8 mouse cellular contexts compared by ENCODE assay signal in the genomic region with DNA sequence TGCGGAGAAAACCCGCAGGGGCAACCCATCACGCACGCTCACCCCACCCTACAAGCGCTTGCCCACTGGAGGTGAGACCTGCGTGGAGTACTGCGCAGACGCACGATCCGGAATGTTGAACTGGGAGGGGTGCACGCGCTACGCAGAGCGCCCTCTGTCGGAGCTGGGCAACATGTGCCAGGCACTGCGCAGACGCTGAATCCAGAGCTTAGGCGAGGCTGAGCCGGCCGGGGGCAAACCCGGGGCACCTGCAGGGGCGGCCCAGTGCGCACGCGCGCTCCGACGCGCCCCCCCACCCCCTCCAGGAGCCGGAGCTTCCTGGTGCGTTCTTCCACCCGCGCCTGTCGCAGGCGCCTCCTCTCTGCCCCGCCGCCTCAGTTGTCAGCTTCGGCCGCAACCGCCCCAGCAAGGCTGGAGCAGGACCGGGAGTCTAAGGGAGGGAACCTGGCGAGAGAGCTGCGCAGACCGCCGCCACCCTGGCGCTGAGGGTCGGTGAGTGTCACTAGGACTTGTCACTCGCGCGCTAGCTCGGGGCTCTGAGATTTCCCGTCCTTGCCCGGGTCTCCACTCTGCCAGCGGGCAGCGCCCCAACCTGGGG. TPM values are rescaled to one million over a fixed set of nuclear protein-coding genes. Genes with fewer than 3 reads are reported as not detected.
A peak's percentile ranks its signal among the peaks of the same experiment; 100 is the strongest.
DNase-seq lines count a peak whose midpoint lies in the region; ATAC-seq and TF ChIP-seq lines count a peak whose summit lies in the region.

A gene (plus strand): TSS at position 191 of the 598 bp plus-strand sequence.

- dilution Hi-C loops in CH12.LX (cut with MboI; ENCODE audit: extremely low pct_ligation_motif_present, extremely low pct_unique_long_range_greater_than_20kb, low sequenced_read_pairs), result no loop called here

- DNase-seq in CH12.LX (ENCODE audit: extremely low read depth), result peak; percentile 94
- DNase-seq in c-Kit-positive CD71-positive TER-119-positive erythroid progenitor cells, embryonic 14.5 days (ENCODE audit: low spot score), result peak; percentile 93
- peak; percentile 94 to 95 for DNase-seq in heart, postnatal 10 days
- peak; percentile 86 for DNase-seq in large intestine, adult 2 months (ENCODE audit: low read depth, low spot score)
- DNase-seq in liver, postnatal 0 days, result peak; percentile 96
- peak; percentile 93 for DNase-seq in testis, postnatal 10 days (ENCODE audit: low spot score)

- peak; percentile 38 to 91 for TF ChIP-seq CTCF in CH12.LX (conservative IDR thresholded peaks at IDR 0.05 in 1 of 2, IDR thresholded peaks at IDR 0.05 in 1 of 2; ENCODE audit: low read depth in 2 of 2, low read length in 2 of 2)
- TF ChIP-seq CTCF in liver, postnatal 0 days (IDR thresholded peaks at IDR 0.05; ENCODE audit: low read depth), result peak; percentile 99

- H3K9me3 ChIP-seq in CH12.LX (replicated peaks; ENCODE audit: low read length), result no peaks in the 10 kb centered on the region
- H3K9me3 ChIP-seq in forebrain, embryonic 13.5 days (replicated peaks), result no peaks in the 10 kb centered on the region
- H3K9me3 ChIP-seq in liver, postnatal 0 days (ENCODE audit: low read length), result no peaks in the 10 kb centered on the region
- H3K9me3 ChIP-seq in neural tube, embryonic 14.5 days (ENCODE audit: control insufficient read depth, low read length), result no peaks in the 10 kb centered on the region

- H3K27ac ChIP-seq in CH12.LX (ENCODE audit: insufficient read depth, low read depth), result no peak within 1 kb of the TSS
- no peak within 1 kb of the TSS; the same call in 1 of the 2 replicates for H3K27ac ChIP-seq in forebrain, embryonic 13.5 days
- peak within 1 kb of the TSS; percentile 85 for H3K27ac ChIP-seq in liver, postnatal 0 days (ENCODE audit: low read depth)
- H3K27ac ChIP-seq in neural tube, embryonic 14.5 days (ENCODE audit: low read depth, low read length), result peak within 1 kb of the TSS; percentile 70; the same call in 1 of the 2 replicates

- intact Hi-C loops in heart, postnatal 10 days (cut with DNase I), result loop anchor here (5.0 kb wide), 1 partner anchor 180 kb away; no protein-coding TSS in a partner anchor

- peak within 1 kb of the TSS; percentile 72 to 84 (median 73) for H3K4me3 ChIP-seq in CH12.LX (replicated peaks in 1 of 3; ENCODE audit: low read depth in 2 of 3, low read length in 2 of 3, poor library complexity in 1 of 3)
- H3K4me3 ChIP-seq in forebrain, embryonic 13.5 days, result peak within 1 kb of the TSS; percentile 57
- peak within 1 kb of the TSS; percentile 88 for H3K4me3 ChIP-seq in liver, postnatal 0 days (ENCODE audit: low read depth, low read length)
- H3K4me3 ChIP-seq in neural tube, embryonic 14.5 days (ENCODE audit: low read depth, low read length), result peak within 1 kb of the TSS; percentile 70

- peak within 1 kb of the TSS; percentile 68; the same call in 1 of the 2 replicates for H3K9ac ChIP-seq in CH12.LX (ENCODE audit: insufficient read depth, low read depth)
- H3K9ac ChIP-seq in forebrain, embryonic 13.5 days, result peak within 1 kb of the TSS; percentile 80
- peak within 1 kb of the TSS; percentile 92 for H3K9ac ChIP-seq in liver, postnatal 0 days (replicated peaks)
- peak within 1 kb of the TSS; percentile 78 for H3K9ac ChIP-seq in neural tube, embryonic 14.5 days (replicated peaks; ENCODE audit: low read depth, low read length)

- peak within 1 kb of the TSS; percentile 76 for H3K4me2 ChIP-seq in CH12.LX (ENCODE audit: insufficient read depth, low read depth, poor library complexity, severe bottlenecking)
- peak within 1 kb of the TSS; percentile 90 for H3K4me2 ChIP-seq in forebrain, embryonic 13.5 days
- H3K4me2 ChIP-seq in liver, postnatal 0 days (ENCODE audit: low read depth, low read length), result peak within 1 kb of the TSS; percentile 95
- peak within 1 kb of the TSS; percentile 80 for H3K4me2 ChIP-seq in neural tube, embryonic 14.5 days (ENCODE audit: low read depth, low read length)

- TF ChIP-seq EP300 in CH12.LX (IDR thresholded peaks at IDR 0.05; ENCODE audit: low read length), result no peak
- TF ChIP-seq EP300 in liver, postnatal 0 days (IDR thresholded peaks at IDR 0.05; ENCODE audit: low read depth), result no peak

- under 1% methylated on average over 53 of the region's 55 CpGs for WGBS in forebrain, embryonic 13.5 days
- WGBS in large intestine, adult 2 months, result under 1% methylated on average over 55 of the region's 55 CpGs
- WGBS in liver, postnatal 0 days (ENCODE audit: insufficient replicate concordance), result under 1% methylated on average over 34 of the region's 55 CpGs
- WGBS in neural tube, embryonic 14.5 days, result under 1% methylated on average over 49 of the region's 55 CpGs

- H3K79me2 ChIP-seq in CH12.LX (replicated peaks; ENCODE audit: control insufficient read depth, extremely low read depth, insufficient read depth, poor library complexity, severe bottlenecking), result no peaks in the 10 kb centered on the region

- H3K4me1 ChIP-seq in CH12.LX (ENCODE audit: control insufficient read depth in 1 of 2, insufficient read depth in 2 of 2), result peaks cover 4 to 45% of the 10 kb centered on the region in 2 experiments; a peak in 3 of 4 replicates
- H3K4me1 ChIP-seq in forebrain, embryonic 13.5 days, result peaks cover 25% of the 10 kb centered on the region
- peaks cover 48% of the 10 kb centered on the region for H3K4me1 ChIP-seq in liver, postnatal 0 days (ENCODE audit: insufficient read depth)
- peaks cover 17% of the 10 kb centered on the region for H3K4me1 ChIP-seq in neural tube, embryonic 14.5 days (ENCODE audit: control insufficient read depth, insufficient read depth, low read length)

- ATAC-seq in forebrain, embryonic 13.5 days, result peak; percentile 98
- ATAC-seq in liver, postnatal 0 days, result peak; percentile 90
- ATAC-seq in neural tube, embryonic 14.5 days (ENCODE audit: low read depth), result peak; percentile 98

- peak; percentile 38 for TF ChIP-seq RAD21 in CH12.LX (IDR thresholded peaks at IDR 0.05; ENCODE audit: low read depth, low read length)

- peak; percentile 66 for TF ChIP-seq POLR2A in CH12.LX (IDR thresholded peaks at IDR 0.05; ENCODE audit: low read depth, low read length)

- peaks cover 9% of the 10 kb centered on the region for H3K27me3 ChIP-seq in CH12.LX (replicated peaks)
- H3K27me3 ChIP-seq in forebrain, embryonic 13.5 days, result peaks cover 19% of the 10 kb centered on the region
- H3K27me3 ChIP-seq in liver, postnatal 0 days (ENCODE audit: insufficient read depth, low read length), result peaks cover 10% of the 10 kb centered on the region
- H3K27me3 ChIP-seq in neural tube, embryonic 14.5 days (ENCODE audit: control insufficient read depth, insufficient read depth, low read length), result peaks cover 3% of the 10 kb centered on the region; the same call in 1 of the 2 replicates

- in situ Hi-C loops in CH12.LX (cut with MboI; ENCODE audit: low pct_ligation_motif_present, low pct_unique_long_range_greater_than_20kb, low sequenced_read_pairs), result no loop called here

- no peaks in the 10 kb centered on the region for H3K36me3 ChIP-seq in CH12.LX (replicated peaks in 1 of 2; ENCODE audit: control insufficient read depth in 1 of 2, insufficient read depth in 1 of 2, low read length in 1 of 2)
- no peaks in the 10 kb centered on the region for H3K36me3 ChIP-seq in forebrain, embryonic 13.5 days (ENCODE audit: poor library complexity, severe bottlenecking)
- H3K36me3 ChIP-seq in liver, postnatal 0 days (replicated peaks; ENCODE audit: insufficient read depth, low read length), result no peaks in the 10 kb centered on the region
- no peaks in the 10 kb centered on the region for H3K36me3 ChIP-seq in neural tube, embryonic 14.5 days (ENCODE audit: control insufficient read depth, insufficient read depth, low read length)

TF ChIP-seq in CH12.LX, 34 proteins besides CTCF, POLR2A, EP300 and RAD21 (continues in another document):
- TF ChIP-seq MXI1 (IDR thresholded peaks at IDR 0.05; ENCODE audit: low read depth, low read length), result peak; percentile 78; the same call in 1 of the 2 replicates
- no peak for TF ChIP-seq KAT2A (IDR thresholded peaks at IDR 0.05; ENCODE audit: insufficient replicate concordance, low read length)
- peak; percentile 51; the same call in 1 of the 2 replicates for TF ChIP-seq NELFE (IDR thresholded peaks at IDR 0.05; ENCODE audit: low read depth, low read length)
- no peak for TF ChIP-seq POLR2AphosphoS2 (IDR thresholded peaks at IDR 0.05; ENCODE audit: low read depth, low read length)
- TF ChIP-seq SMC3 (IDR thresholded peaks at IDR 0.05; ENCODE audit: low read depth, low read length), result peak; percentile 35; the same call in 1 of the 2 replicates
- peak; percentile 96 for TF ChIP-seq MAX (IDR thresholded peaks at IDR 0.05; ENCODE audit: low read length)
- peak; percentile 80; the same call in 1 of the 2 replicates for TF ChIP-seq MAZ (IDR thresholded peaks at IDR 0.05; ENCODE audit: low read depth, low read length)
- peak; percentile 65 for TF ChIP-seq BHLHE40 (IDR thresholded peaks at IDR 0.05; ENCODE audit: low read depth, low read length)
- TF ChIP-seq UBTF (IDR thresholded peaks at IDR 0.05; ENCODE audit: low read depth, low read length), result peak; percentile 77; the same call in 1 of the 2 replicates
- 0 out of 2 replicates have a peak, but pooled peaks have one; percentile 0 for TF ChIP-seq TCF12 (IDR thresholded peaks at IDR 0.05; ENCODE audit: low read depth, low read length)
- no peak for TF ChIP-seq USF1 (IDR thresholded peaks at IDR 0.05; ENCODE audit: low read depth, low read length)
- no peak for TF ChIP-seq GABPA (IDR thresholded peaks at IDR 0.05; ENCODE audit: insufficient replicate concordance, low read depth, low read length)
- no peak for TF ChIP-seq ZKSCAN1 (IDR thresholded peaks at IDR 0.05; ENCODE audit: borderline replicate concordance, low read depth, low read length)
- no peak for TF ChIP-seq ETS1 (conservative IDR thresholded peaks at IDR 0.05; ENCODE audit: low read depth, low read length)
- no peak; the same call in 1 of the 2 replicates for TF ChIP-seq IRF4 (IDR thresholded peaks at IDR 0.05; ENCODE audit: low read depth, low read length)
- TF ChIP-seq ZNF384 (IDR thresholded peaks at IDR 0.05; ENCODE audit: low read depth, low read length), result no peak
- no peak for TF ChIP-seq ZC3H11A (IDR thresholded peaks at IDR 0.05; ENCODE audit: low read depth, low read length)
- 0 out of 2 replicates have a peak, but pooled peaks have one; percentile 15 for TF ChIP-seq SIN3A (IDR thresholded peaks at IDR 0.05; ENCODE audit: low read length)
- TF ChIP-seq NRF1 (IDR thresholded peaks at IDR 0.05; ENCODE audit: low read depth, low read length), result peak; percentile 92

RNA-seq across cellular contexts. Expression of the gene that starts here (rescaled TPM):
- 5.7 and 8.4 TPM in 2 replicates for total RNA-seq in CH12.LX (2012; rRNA removed)
- total RNA-seq in CH12.LX (2014; rRNA removed), result 3.9 and 4.0 TPM in 2 replicates
- polyA plus RNA-seq in CH12.LX (2012; ENCODE audit: insufficient read length, low read depth), result 8.7 and 9.1 TPM in 2 replicates
- polyA plus RNA-seq in forebrain, embryonic 13.5 days (2015; fragmentation: Nextera tagmentation; extraction: Ambion mirVana), result 14.7 and 16.4 TPM in 2 replicates
- total RNA-seq in heart, postnatal 10 days (2021), result 10 to 100 TPM; 14.5 to 15.3 TPM
- 23.2 and 29.1 TPM in 2 replicates for polyA plus RNA-seq in large intestine, adult 2 months (2012; rRNA removed)
- 6.4 and 7.1 TPM in 2 replicates for polyA plus RNA-seq in liver, postnatal 0 days (2015; fragmentation: Nextera tagmentation; extraction: Ambion mirVana)
- 33.0 and 37.1 TPM in 2 replicates for polyA plus RNA-seq in neural tube, embryonic 14.5 days (2014; fragmentation: Nextera tagmentation; extraction: Ambion mirVana)

Comparison
In these comparisons a context has a peak if more than half of its experiments do, and no peak if none do; other contexts are left out.
1. H3K27ac ChIP-seq: peak in liver, postnatal 0 days (single experiment) and neural tube, embryonic 14.5 days (single experiment); none in CH12.LX (single experiment) and forebrain, embryonic 13.5 days (single experiment).
2. Peak in every context shown above with its lines, with median percentiles within 50 percentile points of each other: DNase-seq, H3K4me2 ChIP-seq, H3K4me3 ChIP-seq, H3K9ac ChIP-seq and ATAC-seq.